Mouse (Mus musculus): ENCODE measurements around the gene Skap1. TPM values are rescaled to one million over a fixed set of nuclear protein-coding genes. Genes with fewer than 3 reads are reported as not detected.

Gene Skap1
- polyA plus RNA-seq, 1 experiment from 2014 or later: 2.1 TPM

- Histone ChIP-seq H3K9ac (ENCODE audit: low read length) (no peak overlapping the region), H3K36me3 (ENCODE audit: control insufficient read depth, insufficient read depth, low read length) (no peaks in the 10 kb centered on the region), H3K4me3 (ENCODE audit: low read length) (no peak overlapping the region), H3K4me2 (ENCODE audit: low read depth, low read length) (no peak overlapping the region), H3K27me3 (ENCODE audit: control insufficient read depth, insufficient read depth, low read depth, low read length) (no peaks in the 10 kb centered on the region), H3K4me1 (replicated peaks; ENCODE audit: control insufficient read depth, insufficient read depth, low read length) (peaks cover 17% of the 10 kb centered on the region), H3K27ac (ENCODE audit: low read length) (no peak overlapping the region; the same call in 1 of the 2 replicates), H3K9me3 (ENCODE audit: control insufficient read depth, low read length) (no peaks in the 10 kb centered on the region)
- WGBS: 53% methylated on average over 7 of the region's 7 CpGs
- ATAC-seq (ENCODE audit: low read depth): no peak
Observed at GRCm38 (mm10) chr11:96644969-96645368, 180.6 kb downstream of the Skap1 start.

GRCm38 (mm10) chr11:96645538-96646037, 181.2 kb downstream of the Skap1 start:
- H3K36me3 ChIP-seq (ENCODE audit: control insufficient read depth, insufficient read depth, low read length): no peaks in the 10 kb centered on the region
- peak; percentile 45; the same call in 1 of the 2 replicates for ATAC-seq (ENCODE audit: low read depth)
- 45% methylated on average over 10 of the region's 10 CpGs for WGBS
- H3K9ac ChIP-seq (ENCODE audit: low read length): no peak overlapping the region
- H3K4me2 ChIP-seq (ENCODE audit: low read depth, low read length): no peak overlapping the region
- H3K27ac ChIP-seq (ENCODE audit: low read length): peak overlapping the region; percentile 12; the same call in 1 of the 2 replicates
- H3K9me3 ChIP-seq (ENCODE audit: control insufficient read depth, low read length): no peaks in the 10 kb centered on the region
- H3K27me3 ChIP-seq (ENCODE audit: control insufficient read depth, insufficient read depth, low read depth, low read length): no peaks in the 10 kb centered on the region
- H3K4me1 ChIP-seq (replicated peaks; ENCODE audit: control insufficient read depth, insufficient read depth, low read length): peaks cover 17% of the 10 kb centered on the region
- H3K4me3 ChIP-seq (ENCODE audit: low read length): no peak overlapping the region

- Histone ChIP-seq H3K9me3 (ENCODE audit: control insufficient read depth, low read length) (no peaks in the 10 kb centered on the region), H3K4me3 (ENCODE audit: low read length) (no peak overlapping the region), H3K9ac (ENCODE audit: low read length) (no peak overlapping the region), H3K27me3 (ENCODE audit: control insufficient read depth, insufficient read depth, low read depth, low read length) (no peaks in the 10 kb centered on the region), H3K4me2 (ENCODE audit: low read depth, low read length) (no peak overlapping the region), H3K4me1 (replicated peaks; ENCODE audit: control insufficient read depth, insufficient read depth, low read length) (no peaks in the 10 kb centered on the region), H3K27ac (ENCODE audit: low read length) (no peak overlapping the region), H3K36me3 (ENCODE audit: control insufficient read depth, insufficient read depth, low read length) (no peaks in the 10 kb centered on the region)
- ATAC-seq (ENCODE audit: low read depth): no peak
- 79% methylated on average over 9 of the region's 9 CpGs for WGBS
Observed at GRCm38 (mm10) chr11:96651848-96652247, 187.5 kb downstream of the Skap1 start.

GRCm38 (mm10) chr11:96653867-96654266, 189.5 kb downstream of the Skap1 start:
- WGBS: 86% methylated on average over 8 of the region's 8 CpGs
- no peaks in the 10 kb centered on the region for H3K9me3 ChIP-seq (ENCODE audit: control insufficient read depth, low read length)
- peaks cover 3% of the 10 kb centered on the region for H3K4me1 ChIP-seq (replicated peaks; ENCODE audit: control insufficient read depth, insufficient read depth, low read length)
- ATAC-seq (ENCODE audit: low read depth): no peak
- H3K27ac ChIP-seq (ENCODE audit: low read length): no peak overlapping the region
- no peak overlapping the region for H3K9ac ChIP-seq (ENCODE audit: low read length)
- H3K4me3 ChIP-seq (ENCODE audit: low read length): no peak overlapping the region
- H3K4me2 ChIP-seq (ENCODE audit: low read depth, low read length): no peak overlapping the region
- no peaks in the 10 kb centered on the region for H3K36me3 ChIP-seq (ENCODE audit: control insufficient read depth, insufficient read depth, low read length)
- no peaks in the 10 kb centered on the region for H3K27me3 ChIP-seq (ENCODE audit: control insufficient read depth, insufficient read depth, low read depth, low read length)

- peak; percentile 90 for ATAC-seq (ENCODE audit: low read depth)
- Histone ChIP-seq H3K4me2 (ENCODE audit: low read depth, low read length) (no peak overlapping the region), H3K9me3 (ENCODE audit: control insufficient read depth, low read length) (no peaks in the 10 kb centered on the region), H3K4me1 (replicated peaks; ENCODE audit: control insufficient read depth, insufficient read depth, low read length) (peaks cover 3% of the 10 kb centered on the region), H3K9ac (ENCODE audit: low read length) (no peak overlapping the region), H3K36me3 (ENCODE audit: control insufficient read depth, insufficient read depth, low read length) (no peaks in the 10 kb centered on the region), H3K27ac (ENCODE audit: low read length) (no peak overlapping the region), H3K27me3 (ENCODE audit: control insufficient read depth, insufficient read depth, low read depth, low read length) (no peaks in the 10 kb centered on the region; the same call in 1 of the 2 replicates), H3K4me3 (ENCODE audit: low read length) (no peak overlapping the region)
- WGBS: 64% methylated on average over 1 of the region's 1 CpGs
Observed at GRCm38 (mm10) chr11:96658420-96658819, 194.0 kb downstream of the Skap1 start.

- Histone ChIP-seq H3K36me3 (ENCODE audit: control insufficient read depth, insufficient read depth, low read length) (no peaks in the 10 kb centered on the region), H3K9ac (ENCODE audit: low read length) (no peak overlapping the region), H3K4me1 (replicated peaks; ENCODE audit: control insufficient read depth, insufficient read depth, low read length) (no peaks in the 10 kb centered on the region), H3K9me3 (ENCODE audit: control insufficient read depth, low read length) (no peaks in the 10 kb centered on the region), H3K4me2 (ENCODE audit: low read depth, low read length) (no peak overlapping the region), H3K27ac (ENCODE audit: low read length) (no peak overlapping the region), H3K4me3 (ENCODE audit: low read length) (no peak overlapping the region), H3K27me3 (ENCODE audit: control insufficient read depth, insufficient read depth, low read depth, low read length) (no peaks in the 10 kb centered on the region; the same call in 1 of the 2 replicates)
- no peak for ATAC-seq (ENCODE audit: low read depth)
- 71% methylated on average over 3 of the region's 3 CpGs for WGBS
Observed at GRCm38 (mm10) chr11:96666924-96667323, 202.5 kb downstream of the Skap1 start.

GRCm38 (mm10) chr11:96668367-96668766, 204.0 kb downstream of the Skap1 start:
- no peak overlapping the region for H3K4me3 ChIP-seq (ENCODE audit: low read length)
- no peak overlapping the region for H3K27ac ChIP-seq (ENCODE audit: low read length)
- H3K9me3 ChIP-seq (ENCODE audit: control insufficient read depth, low read length): no peaks in the 10 kb centered on the region
- 0 out of 2 replicates have a peak, but pooled peaks cover under 1% of the 10 kb centered on the region for H3K4me1 ChIP-seq (replicated peaks; ENCODE audit: control insufficient read depth, insufficient read depth, low read length)
- WGBS: 62% methylated on average over 7 of the region's 7 CpGs
- ATAC-seq (ENCODE audit: low read depth): no peak
- no peaks in the 10 kb centered on the region for H3K36me3 ChIP-seq (ENCODE audit: control insufficient read depth, insufficient read depth, low read length)
- H3K9ac ChIP-seq (ENCODE audit: low read length): no peak overlapping the region
- no peaks in the 10 kb centered on the region for H3K27me3 ChIP-seq (ENCODE audit: control insufficient read depth, insufficient read depth, low read depth, low read length)
- H3K4me2 ChIP-seq (ENCODE audit: low read depth, low read length): no peak overlapping the region

- peak overlapping the region; percentile 37; the same call in 1 of the 2 replicates for H3K9ac ChIP-seq (ENCODE audit: low read length)
Observed at GRCm38 (mm10) chr11:96673792-96674191, 209.4 kb downstream of the Skap1 start.

GRCm38 (mm10) chr11:96674786-96675365, 210.5 kb downstream of the Skap1 start:
- Histone ChIP-seq H3K4me1 (replicated peaks; ENCODE audit: control insufficient read depth, insufficient read depth, low read length) (peaks cover 13% of the 10 kb centered on the region), H3K27ac (ENCODE audit: low read length) (no peak overlapping the region), H3K9me3 (ENCODE audit: control insufficient read depth, low read length) (no peaks in the 10 kb centered on the region), H3K9ac (ENCODE audit: low read length) (no peak overlapping the region), H3K36me3 (ENCODE audit: control insufficient read depth, insufficient read depth, low read length) (no peaks in the 10 kb centered on the region), H3K27me3 (ENCODE audit: control insufficient read depth, insufficient read depth, low read depth, low read length) (no peaks in the 10 kb centered on the region), H3K4me2 (ENCODE audit: low read depth, low read length) (peak overlapping the region; percentile 26), H3K4me3 (ENCODE audit: low read length) (no peak overlapping the region)
- 6% methylated on average over 8 of the region's 8 CpGs for WGBS
- peak; percentile 45; the same call in 1 of the 2 replicates for ATAC-seq (ENCODE audit: low read depth)

More at GRCm38 (mm10) chr11:96673792-96674191, 209.4 kb downstream of the Skap1 start:
- peak; percentile 83 for ATAC-seq (ENCODE audit: low read depth)
- Histone ChIP-seq H3K4me3 (ENCODE audit: low read length) (peak overlapping the region; percentile 0; the same call in 1 of the 2 replicates), H3K9me3 (ENCODE audit: control insufficient read depth, low read length) (no peaks in the 10 kb centered on the region), H3K36me3 (ENCODE audit: control insufficient read depth, insufficient read depth, low read length) (no peaks in the 10 kb centered on the region), H3K4me2 (ENCODE audit: low read depth, low read length) (peak overlapping the region; percentile 43), H3K4me1 (replicated peaks; ENCODE audit: control insufficient read depth, insufficient read depth, low read length) (peaks cover 13% of the 10 kb centered on the region), H3K27me3 (ENCODE audit: control insufficient read depth, insufficient read depth, low read depth, low read length) (no peaks in the 10 kb centered on the region), H3K27ac (ENCODE audit: low read length) (no peak overlapping the region)
- 3% methylated on average over 6 of the region's 6 CpGs for WGBS
